Mouse (Mus musculus) midbrain, embryonic 11.5 days (tissue): Measurements from ENCODE around the gene Trpc4. TPM values are rescaled to one million over a fixed set of nuclear protein-coding genes. Genes with fewer than 3 reads are reported as not detected.

Experiments
- ATAC-seq: fragments of 200-750 bp; cut with Nextera tagmentation; 2 replicates; pipeline ENCODE4 v1.8.0; 2017; ENCODE audit warnings: moderate TSS enrichment, moderate library complexity; ENCODE audit not compliant: low FRiP score
- DNase-seq: peaks from one replicate; pipeline ENCODE4 v3.0.0; 2015; ENCODE audit warnings: low spot score; ENCODE audit errors: missing footprints
- H3K27ac ChIP-seq: fragments of 300-500 bp; sonication (generic); 2 replicates; pipeline ENCODE4 v1.5.1; 2014; ENCODE audit warnings: low read depth, low read length
- H3K27me3 ChIP-seq: fragments of 300-500 bp; sonication (generic); 2 replicates; pipeline ENCODE4 v1.6.1; 2014; ENCODE audit warnings: mild to moderate bottlenecking, low read length, moderate library complexity, mixed read lengths; ENCODE audit not compliant: control insufficient read depth, insufficient read depth
- H3K36me3 ChIP-seq: fragments of 300-500 bp; sonication (generic); 2 replicates; pipeline ENCODE4 v1.6.1; 2014; ENCODE audit warnings: mild to moderate bottlenecking, low read length, moderate library complexity, mixed read lengths; ENCODE audit not compliant: control insufficient read depth, insufficient read depth
- H3K4me1 ChIP-seq: fragments of 300-500 bp; sonication (generic); 2 replicates; pipeline ENCODE4 v1.6.1; 2014; ENCODE audit warnings: low read length; ENCODE audit not compliant: control insufficient read depth, insufficient read depth
- H3K4me2 ChIP-seq: fragments of 300-500 bp; sonication (generic); 2 replicates; pipeline ENCODE4 v1.6.1; 2014; ENCODE audit warnings: mild to moderate bottlenecking, moderate library complexity
- H3K4me3 ChIP-seq: fragments of 300-500 bp; sonication (generic); 2 replicates; pipeline ENCODE4 v1.5.1; 2014; ENCODE audit warnings: low read depth, low read length
- H3K9ac ChIP-seq: fragments of 300-500 bp; sonication (generic); 2 replicates; pipeline ENCODE4 v1.6.1; 2014; ENCODE audit warnings: low read length
- H3K9me3 ChIP-seq: fragments of 300-500 bp; sonication (generic); 2 replicates; pipeline ENCODE4 v1.6.1; 2016; ENCODE audit warnings: low read length; ENCODE audit not compliant: control insufficient read depth
- WGBS: fragments of 180-500 bp; shearing (Covaris S2); extraction: QIAGEN DNeasy Blood & Tissue Kit; methylation state at CpG from one replicate; pipeline ENCODE4 v1.1.7; 2014; 5-methylcytosine and 5-hydroxymethylcytosine counted together
- polyA plus RNA-seq: library from polyadenylated mRNA; unstranded; fragments of >200 nt; fragmentation: Nextera tagmentation; extraction: Ambion mirVana; gene quantifications from 2 replicates; pipeline ENCODE4 v1.2.1, GENCODE M21; 2014

Gene Trpc4
- polyA plus RNA-seq, 1 experiment from 2014 or later = 1.7 TPM

DNA sequence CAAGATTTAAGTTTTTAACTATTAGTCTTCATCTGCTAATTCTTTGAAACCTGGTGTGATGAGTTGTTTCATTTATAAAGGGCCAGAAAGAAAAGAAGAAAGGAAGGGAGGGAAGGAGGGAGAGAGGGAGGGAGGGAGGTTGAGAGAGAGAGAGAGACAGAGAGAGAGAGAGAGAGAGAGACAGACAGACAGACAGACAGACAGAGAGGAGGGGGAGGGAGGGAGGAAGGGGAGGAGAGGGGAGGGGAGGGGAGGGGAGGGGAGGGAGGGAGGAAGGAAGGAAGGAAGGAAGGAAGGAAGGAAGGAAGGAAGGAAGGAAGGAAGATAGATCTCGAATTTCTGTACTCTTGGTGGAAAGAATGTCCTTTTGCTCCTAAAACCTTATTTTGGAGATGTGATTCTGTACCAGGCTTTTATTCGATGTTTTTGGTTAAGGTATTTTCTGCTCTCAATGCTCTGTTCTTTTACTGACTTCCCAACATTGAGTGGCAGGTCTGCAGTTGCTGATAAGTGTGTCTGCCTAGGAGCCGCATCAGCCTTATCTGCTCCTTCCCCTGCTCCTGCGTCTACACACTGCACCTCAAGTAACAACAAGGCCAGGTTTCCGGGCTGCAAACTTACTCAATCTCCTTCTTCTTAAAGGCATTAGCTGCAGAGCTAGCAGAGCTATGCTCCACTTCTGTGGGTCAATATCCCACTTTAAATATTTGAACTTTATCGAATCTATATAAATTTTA, 35.3 kb downstream of the Trpc4 start:
- Histone ChIP-seq H3K9me3 (no peaks in the 10 kb centered on the region), H3K9ac (no peak overlapping the region), H3K4me3 (no peak overlapping the region), H3K27ac (no peak overlapping the region), H3K4me2 (no peak overlapping the region), H3K4me1 (no peaks in the 10 kb centered on the region), H3K36me3 (no peaks in the 10 kb centered on the region), H3K27me3 (no peaks in the 10 kb centered on the region)
- DNase-seq (no peak), ATAC-seq (no peak)
- whole genome bisulfite sequencing = 82% methylated on average over 6 of the region's 6 CpGs

DNA sequence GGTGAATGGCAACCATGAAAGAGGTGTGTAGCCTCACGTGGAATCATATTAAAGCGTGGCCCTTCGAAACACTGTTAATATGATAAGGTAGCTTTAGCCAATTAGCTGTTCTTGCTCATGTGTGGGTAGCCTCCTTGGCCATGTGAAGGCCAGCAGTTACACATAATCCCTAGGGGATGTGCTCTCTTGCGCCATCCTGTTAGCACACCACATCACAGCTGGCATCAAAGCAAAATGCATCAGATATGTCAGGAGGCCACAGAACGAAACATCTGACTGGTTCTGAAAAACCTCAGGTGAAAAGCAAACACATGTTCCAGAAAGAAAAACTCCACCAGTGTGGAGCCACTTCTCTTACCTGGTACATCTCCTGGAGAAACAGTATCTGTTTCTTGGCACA, 45.4 kb downstream of the Trpc4 start:
- Histone ChIP-seq H3K9ac (no peak overlapping the region), H3K4me3 (no peak overlapping the region), H3K36me3 (no peaks in the 10 kb centered on the region), H3K9me3 (no peaks in the 10 kb centered on the region), H3K27me3 (no peaks in the 10 kb centered on the region), H3K27ac (no peak overlapping the region), H3K4me1 (no peaks in the 10 kb centered on the region), H3K4me2 (no peak overlapping the region)
- no peak for ATAC-seq
- 82% methylated on average over 5 of the region's 5 CpGs for WGBS
- DNase-seq = no peak

DNA sequence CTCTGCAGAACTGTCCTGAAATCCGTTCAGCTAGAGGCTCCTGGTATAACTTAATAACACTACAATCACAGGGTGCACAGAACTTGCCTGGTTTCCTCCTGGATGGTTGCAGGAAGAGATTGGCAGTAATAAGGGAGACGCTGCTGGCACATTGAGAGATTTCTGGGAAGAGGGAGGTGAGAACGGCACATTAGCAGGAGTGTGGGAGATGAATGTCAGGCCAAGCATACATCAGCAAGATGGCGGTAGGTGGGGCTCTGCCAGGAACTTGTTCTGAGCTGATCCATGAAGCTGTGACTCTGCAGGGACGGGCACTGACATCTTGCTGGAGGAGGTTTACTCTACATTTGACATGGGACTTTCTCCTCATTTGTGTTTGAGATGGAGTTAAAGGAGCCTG, 48.6 kb downstream of the Trpc4 start:
- WGBS = 91% methylated on average over 5 of the region's 5 CpGs
- H3K4me2 ChIP-seq = no peak overlapping the region
- H3K4me1 ChIP-seq = no peaks in the 10 kb centered on the region
- H3K9me3 ChIP-seq = no peaks in the 10 kb centered on the region
- no peak overlapping the region for H3K9ac ChIP-seq
- H3K27ac ChIP-seq = no peak overlapping the region
- no peak overlapping the region for H3K4me3 ChIP-seq
- H3K27me3 ChIP-seq = no peaks in the 10 kb centered on the region
- no peaks in the 10 kb centered on the region for H3K36me3 ChIP-seq
- ATAC-seq (no peak), DNase-seq (no peak)

- H3K9me3 ChIP-seq = no peaks in the 10 kb centered on the region
- H3K4me3 ChIP-seq = no peak overlapping the region
- no peak overlapping the region for H3K27ac ChIP-seq
- H3K27me3 ChIP-seq = no peaks in the 10 kb centered on the region
- DNase-seq (no peak), ATAC-seq (no peak)
- WGBS = 70% methylated on average over 3 of the region's 3 CpGs
- H3K4me1 ChIP-seq = no peaks in the 10 kb centered on the region
- no peak overlapping the region for H3K4me2 ChIP-seq
- no peaks in the 10 kb centered on the region for H3K36me3 ChIP-seq
- no peak overlapping the region for H3K9ac ChIP-seq
These were observed 54.3 kb downstream of the Trpc4 start for GRCm38 (mm10) chr3:54210112-54210511.

DNA sequence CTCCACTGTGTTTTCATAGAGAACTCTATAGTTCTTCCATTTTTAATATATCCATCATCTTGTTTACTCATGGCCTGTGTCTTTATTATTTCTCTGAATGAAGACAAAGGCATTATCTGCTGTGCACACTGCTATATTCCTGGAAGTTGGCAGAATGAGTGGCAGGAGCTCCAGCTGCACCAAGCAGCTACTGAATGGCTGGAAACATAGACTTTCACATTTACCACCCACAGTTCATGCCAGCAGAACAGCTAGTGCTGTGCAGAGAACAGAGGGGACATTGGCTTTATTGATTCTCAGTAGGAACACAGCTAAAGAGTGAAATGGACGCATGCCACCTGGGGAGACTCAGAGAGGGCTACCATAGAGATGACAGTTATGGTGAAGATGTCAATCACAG, 55.6 kb downstream of the Trpc4 start:
- Histone ChIP-seq H3K4me1 (no peaks in the 10 kb centered on the region), H3K27ac (no peak overlapping the region), H3K36me3 (no peaks in the 10 kb centered on the region), H3K27me3 (no peaks in the 10 kb centered on the region), H3K4me3 (no peak overlapping the region), H3K9me3 (no peaks in the 10 kb centered on the region), H3K4me2 (no peak overlapping the region), H3K9ac (no peak overlapping the region)
- ATAC-seq (no peak), DNase-seq (no peak)
- 81% methylated on average over 1 of the region's 1 CpGs for WGBS

DNA sequence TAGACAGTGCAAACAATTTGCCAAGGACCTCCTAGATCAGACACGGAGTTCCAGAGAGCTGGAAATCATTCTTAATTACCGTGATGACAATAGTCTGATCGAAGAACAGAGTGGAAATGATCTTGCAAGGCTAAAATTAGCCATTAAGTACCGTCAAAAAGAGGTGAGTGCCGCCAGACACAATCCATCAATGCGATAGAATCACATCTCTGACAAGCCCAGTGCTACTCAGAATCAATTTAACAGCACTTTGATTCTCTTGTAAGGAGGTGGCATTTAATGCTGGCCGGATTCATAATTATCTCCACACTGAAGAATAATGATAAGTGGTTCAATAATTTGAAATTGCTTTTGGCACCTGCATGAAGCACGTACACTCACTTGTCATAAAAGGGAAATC, 66.7 kb downstream of the Trpc4 start:
- H3K36me3 ChIP-seq = no peaks in the 10 kb centered on the region
- H3K27ac ChIP-seq = no peak overlapping the region
- H3K4me3 ChIP-seq = no peak overlapping the region
- DNase-seq (no peak), ATAC-seq (no peak)
- H3K4me1 ChIP-seq = no peaks in the 10 kb centered on the region
- WGBS = 88% methylated on average over 8 of the region's 8 CpGs
- no peak overlapping the region for H3K9ac ChIP-seq
- no peaks in the 10 kb centered on the region for H3K27me3 ChIP-seq
- H3K9me3 ChIP-seq = no peaks in the 10 kb centered on the region
- H3K4me2 ChIP-seq = no peak overlapping the region

- Histone ChIP-seq H3K36me3 (no peaks in the 10 kb centered on the region), H3K27ac (no peak overlapping the region), H3K9me3 (no peaks in the 10 kb centered on the region), H3K4me1 (no peaks in the 10 kb centered on the region), H3K27me3 (no peaks in the 10 kb centered on the region), H3K4me3 (no peak overlapping the region), H3K9ac (no peak overlapping the region), H3K4me2 (no peak overlapping the region)
- DNase-seq = no peak
- ATAC-seq = no peak
- 79% methylated on average over 4 of the region's 4 CpGs for WGBS
These were observed 72.6 kb downstream of the Trpc4 start for GRCm38 (mm10) chr3:54228463-54228862.

- Histone ChIP-seq H3K4me1 (no peaks in the 10 kb centered on the region), H3K36me3 (no peaks in the 10 kb centered on the region), H3K9ac (no peak overlapping the region), H3K4me2 (no peak overlapping the region), H3K27me3 (no peaks in the 10 kb centered on the region), H3K4me3 (no peak overlapping the region), H3K27ac (no peak overlapping the region), H3K9me3 (0 out of 2 replicates have a peak, but pooled peaks cover 2% of the 10 kb centered on the region)
- ATAC-seq (no peak), DNase-seq (no peak)
- WGBS = 81% methylated on average over 5 of the region's 5 CpGs
These were observed 83.1 kb downstream of the Trpc4 start for GRCm38 (mm10) chr3:54238891-54239290.

- H3K27me3 ChIP-seq = no peaks in the 10 kb centered on the region
- DNase-seq (no peak), ATAC-seq (no peak)
- no peaks in the 10 kb centered on the region for H3K36me3 ChIP-seq
- H3K4me1 ChIP-seq = no peaks in the 10 kb centered on the region
- no peak overlapping the region for H3K4me2 ChIP-seq
- no peak overlapping the region for H3K4me3 ChIP-seq
- no peak overlapping the region for H3K9ac ChIP-seq
- 0 out of 2 replicates have a peak, but pooled peaks cover 2% of the 10 kb centered on the region for H3K9me3 ChIP-seq
- no peak overlapping the region for H3K27ac ChIP-seq
- WGBS = 96% methylated on average over 7 of the region's 7 CpGs
These were observed 83.6 kb downstream of the Trpc4 start for GRCm38 (mm10) chr3:54239426-54239825.
